Comparison of ENCODE assay signal across 10 mouse cellular contexts in genomic region chr2:124369291-124369690, GRCm38 (mm10).
DNase-seq lines count a peak whose midpoint lies in the region; ATAC-seq lines count a peak whose summit lies in the region.
"Had no signal": no experiment of that assay in that cellular context is flagged by ENCODE, and none has a peak within 500 bp of the region (broad histone marks: within the 10 kb centered on the region; RNA-seq: fewer than 3 reads in every experiment).

No protein-coding gene starts in this region.

- H3K27ac ChIP-seq in heart, embryonic 10.5 days: no peak overlapping the region
- peak overlapping the region; percentile 29 for H3K27ac ChIP-seq in heart, embryonic 15.5 days
- H3K27ac ChIP-seq: neural tube, embryonic 13.5 days had no signal

- intact Hi-C loops in left cerebral cortex, postnatal 4 days (cut with DNase I): no loop called here

- H3K4me2 ChIP-seq in heart, embryonic 15.5 days: no peak overlapping the region
- H3K4me2 ChIP-seq: liver, embryonic 11.5 days; neural tube, embryonic 13.5 days had no signal

- DNase-seq in heart, adult 11 months: peak; percentile 91
- no peak for DNase-seq in heart, embryonic 10.5 days (ENCODE audit: low spot score)
- DNase-seq in left cerebral cortex, postnatal 4 days: peak; percentile 17
- DNase-seq in left cerebral cortex, adult 8-10 months (ENCODE audit: low spot score in 2 of 2): no peak
- peak; percentile 3 for DNase-seq in NIH3T3 (ENCODE audit: low read depth)
- no peak for DNase-seq in spleen, postnatal 10 days (ENCODE audit: low spot score in 2 of 2)
- DNase-seq: thymus, postnatal 25 days had no signal

- H3K4me1 ChIP-seq in heart, embryonic 10.5 days: peaks cover 31% of the 10 kb centered on the region
- peaks cover 31% of the 10 kb centered on the region for H3K4me1 ChIP-seq in heart, embryonic 15.5 days (replicated peaks)
- H3K4me1 ChIP-seq: neural tube, embryonic 13.5 days had no signal

- H3K36me3 ChIP-seq in heart, embryonic 10.5 days: no peaks in the 10 kb centered on the region
- no peaks in the 10 kb centered on the region for H3K36me3 ChIP-seq in heart, embryonic 15.5 days
- H3K36me3 ChIP-seq: neural tube, embryonic 13.5 days had no signal

- H3K4me3 ChIP-seq in heart, embryonic 10.5 days: no peak overlapping the region
- no peak overlapping the region for H3K4me3 ChIP-seq in heart, embryonic 15.5 days
- H3K4me3 ChIP-seq: neural tube, embryonic 13.5 days had no signal

- 79% methylated on average over 1 of the region's 1 CpGs for WGBS in heart, embryonic 10.5 days
- WGBS in heart, embryonic 15.5 days: 30% methylated on average over 1 of the region's 1 CpGs

- H3K27me3 ChIP-seq in heart, embryonic 10.5 days (ENCODE audit: insufficient read depth, poor library complexity, severe bottlenecking): no peaks in the 10 kb centered on the region
- H3K27me3 ChIP-seq in heart, embryonic 15.5 days: no peaks in the 10 kb centered on the region
- H3K27me3 ChIP-seq: neural tube, embryonic 13.5 days had no signal

- ATAC-seq in heart, embryonic 15.5 days (replicated peaks; ENCODE audit: insufficient number of reproducible peaks, insufficient read depth, low FRiP score, low read depth): no peak

- no peaks in the 10 kb centered on the region for H3K9me3 ChIP-seq in heart, embryonic 10.5 days
- H3K9me3 ChIP-seq in heart, embryonic 15.5 days (replicated peaks): no peaks in the 10 kb centered on the region
- H3K9me3 ChIP-seq: neural tube, embryonic 13.5 days had no signal

- H3K9ac ChIP-seq in heart, embryonic 15.5 days: no peak overlapping the region
- H3K9ac ChIP-seq: neural tube, embryonic 13.5 days had no signal

Comparison
In these comparisons a context has a peak if more than half of its experiments do, and no peak if none do; other contexts are left out.
1. DNase-seq: peak in heart, adult 11 months (single experiment), left cerebral cortex, postnatal 4 days (single experiment) and NIH3T3 (single experiment); none in heart, embryonic 10.5 days (single experiment), left cerebral cortex, adult 8-10 months (0 of 2) and spleen, postnatal 10 days (0 of 2).